Mouse (Mus musculus) megakaryocyte, embryonic 14.5 days (primary cell): ENCODE results near the gene Aldh16a1.

Experiments used
- FLI1 ChIP-seq: IDR thresholded peaks from 2 replicates; pipeline ENCODE4 v1.6.1; 2012; ENCODE audit warnings: low read length, inconsistent platforms, mixed read lengths
- GATA1 ChIP-seq: IDR thresholded peaks from 3 replicates; pipeline ENCODE4 v1.6.1; 2012; ENCODE audit warnings: mixed read lengths, low read length, inconsistent platforms, borderline replicate concordance

DNA sequence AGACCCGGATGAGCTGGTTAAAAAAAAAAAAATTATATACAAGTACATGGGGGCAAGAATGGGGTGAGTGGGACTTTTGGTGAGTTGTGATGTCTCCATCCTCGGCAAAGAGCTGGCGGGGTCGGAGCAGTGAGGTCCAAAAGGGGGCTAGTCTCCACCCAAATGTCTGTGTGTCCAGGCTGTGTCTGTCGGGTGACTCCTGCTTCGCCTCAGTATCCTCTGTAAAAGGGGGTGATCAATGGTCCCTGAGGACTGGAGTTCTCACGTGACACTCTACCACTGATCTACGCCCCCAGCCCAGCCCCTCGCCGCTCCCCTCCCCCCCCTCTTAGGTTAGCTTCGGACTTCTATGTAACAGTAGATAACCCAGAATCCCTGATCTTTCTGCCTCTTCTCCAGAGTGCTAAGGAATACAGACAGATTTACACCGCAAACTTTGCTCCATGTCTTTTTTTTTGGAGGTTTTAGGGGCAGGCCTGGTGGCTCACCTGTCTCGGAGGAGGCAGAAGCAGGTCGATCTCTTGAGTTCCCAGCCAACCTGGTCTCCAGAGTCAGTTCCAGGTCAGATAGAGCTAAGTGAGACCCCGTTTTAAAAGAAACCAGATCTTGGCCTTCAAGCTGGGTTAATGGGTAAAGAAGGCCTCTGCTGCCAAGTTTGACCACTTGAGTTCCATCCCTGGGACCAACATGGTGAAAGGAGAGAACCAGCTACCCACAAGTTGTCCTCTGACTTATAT, 24.4 kb downstream of the Aldh16a1 start:
- TF ChIP-seq GATA1 = no peak
- no peak for TF ChIP-seq FLI1
